Mouse (Mus musculus) midbrain, embryonic 14.5 days (tissue): ENCODE measurements around the gene Ehhadh. TPM values are rescaled to one million over a fixed set of nuclear protein-coding genes. Genes with fewer than 3 reads are reported as not detected.

Experiments used
- ATAC-seq: fragments of 200-750 bp; cut with Nextera tagmentation; 2 replicates; pipeline ENCODE4 v1.8.0; 2017; ENCODE audit warnings: moderate number of reproducible peaks, moderate library complexity; ENCODE audit not compliant: low FRiP score, low TSS enrichment
- DNase-seq: peaks from one replicate; pipeline ENCODE4 v3.0.0-alpha.2; 2015
- H3K27ac ChIP-seq: fragments of 300-500 bp; sonication (generic); replicated peaks from 2 replicates; pipeline ENCODE4 v1.5.1; 2014; ENCODE audit warnings: mild to moderate bottlenecking, low read depth, low read length, moderate library complexity
- H3K27me3 ChIP-seq: fragments of 300-500 bp; sonication (generic); 2 replicates; pipeline ENCODE4 v1.6.1; 2014; ENCODE audit warnings: low read length, control low read depth, mixed read lengths; ENCODE audit not compliant: control insufficient read depth, insufficient read depth
- H3K36me3 ChIP-seq: fragments of 300-500 bp; sonication (generic); 2 replicates; pipeline ENCODE4 v1.6.1; 2014; ENCODE audit warnings: low read length, control low read depth; ENCODE audit not compliant: control insufficient read depth, insufficient read depth
- H3K4me1 ChIP-seq: fragments of 300-500 bp; sonication (generic); 2 replicates; pipeline ENCODE4 v1.6.1; 2014; ENCODE audit warnings: mild to moderate bottlenecking, antibody characterized with exemption, low read length, control low read depth; ENCODE audit not compliant: control insufficient read depth, insufficient read depth
- H3K4me2 ChIP-seq: fragments of 300-500 bp; sonication (generic); 2 replicates; pipeline ENCODE4 v1.6.1; 2014; ENCODE audit warnings: mild to moderate bottlenecking, low read length, moderate library complexity
- H3K4me3 ChIP-seq: fragments of 300-500 bp; sonication (generic); replicated peaks from 2 replicates; pipeline ENCODE4 v1.5.1; 2014; ENCODE audit warnings: low read depth, low read length
- H3K9ac ChIP-seq: fragments of 300-500 bp; sonication (generic); replicated peaks from 2 replicates; pipeline ENCODE4 v1.6.1; 2014; ENCODE audit warnings: mild to moderate bottlenecking, low read length, moderate library complexity
- H3K9me3 ChIP-seq: fragments of 300-500 bp; sonication (generic); 2 replicates; pipeline ENCODE4 v1.6.1; 2016; ENCODE audit warnings: low read length, control low read depth, mixed read lengths; ENCODE audit not compliant: control insufficient read depth
- WGBS: fragments of 180-500 bp; shearing (Covaris S2); extraction: QIAGEN DNeasy Blood & Tissue Kit; methylation state at CpG from one replicate; pipeline ENCODE4 v1.1.7; 2014; 5-methylcytosine and 5-hydroxymethylcytosine counted together
- polyA plus RNA-seq: library from polyadenylated mRNA; unstranded; fragments of >200 nt; fragmentation: Nextera tagmentation; extraction: Ambion mirVana; gene quantifications from 2 replicates; pipeline ENCODE4 v1.2.1, GENCODE M21; 2014

Gene Ehhadh
- polyA plus RNA-seq, 1 experiment from 2014 or later = 1.6 TPM

DNA sequence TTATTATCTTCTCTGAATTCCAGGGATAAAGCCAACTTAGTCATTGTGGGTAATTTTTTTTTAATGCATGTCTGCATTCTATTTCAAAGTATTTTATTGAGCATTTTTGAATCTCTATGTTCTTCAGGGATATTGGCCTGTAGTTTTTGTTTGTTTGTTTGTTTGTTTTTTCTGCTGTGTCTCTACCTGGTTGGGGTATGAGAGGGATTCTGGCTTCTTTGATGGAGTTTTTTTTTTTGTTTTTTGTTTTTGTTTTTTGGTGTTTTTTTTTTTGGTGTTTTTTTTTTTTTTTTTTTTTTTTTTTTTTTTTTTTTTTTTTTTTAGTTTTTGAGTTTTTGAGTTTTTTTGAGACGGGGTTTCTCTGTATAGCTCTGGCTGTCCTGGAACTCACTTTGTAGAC is 52.0 kb downstream of the Ehhadh start:
- Histone ChIP-seq H3K27me3 (no peaks in the 10 kb centered on the region), H3K4me2 (no peak overlapping the region), H3K4me1 (no peaks in the 10 kb centered on the region), H3K9ac (no peak overlapping the region), H3K9me3 (no peaks in the 10 kb centered on the region), H3K36me3 (no peaks in the 10 kb centered on the region), H3K27ac (no peak overlapping the region), H3K4me3 (no peak overlapping the region)
- WGBS = 100% methylated on average over 1 of the region's 1 CpGs
- ATAC-seq (no peak), DNase-seq (no peak)

DNA sequence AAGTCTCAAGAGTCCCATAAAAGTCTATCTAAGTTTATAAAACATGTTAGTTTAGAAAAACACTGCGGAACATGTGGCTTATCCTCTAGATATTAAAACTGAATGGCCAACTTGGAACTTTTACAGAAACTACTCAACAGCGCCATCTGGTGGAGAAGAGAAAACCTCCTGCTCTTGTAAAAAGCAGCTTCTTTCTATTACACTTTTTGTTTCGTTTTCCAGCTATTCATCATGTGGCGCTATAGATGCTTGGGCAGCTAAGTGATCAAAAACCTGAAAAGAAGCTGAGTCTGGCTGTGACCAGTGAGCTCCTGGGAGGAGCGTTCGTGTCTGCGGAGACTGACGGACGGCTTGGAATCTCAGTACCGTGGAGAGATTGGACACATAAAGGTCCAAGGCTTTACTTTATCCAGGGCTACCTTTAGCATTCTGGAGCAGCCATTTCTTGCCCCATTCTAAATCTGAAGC is 59.7 kb downstream of the Ehhadh start:
- ATAC-seq = no peak; the same call in 1 of the 2 replicates
- H3K4me3 ChIP-seq = 0 out of 2 replicates have a peak overlapping the region, but pooled peaks have one; percentile 9
- H3K9me3 ChIP-seq = no peaks in the 10 kb centered on the region
- H3K4me1 ChIP-seq = no peaks in the 10 kb centered on the region
- no peak overlapping the region for H3K27ac ChIP-seq
- no peak overlapping the region for H3K9ac ChIP-seq
- no peaks in the 10 kb centered on the region for H3K27me3 ChIP-seq
- peak; percentile 94 for DNase-seq
- 21% methylated on average over 10 of the region's 10 CpGs for WGBS
- peak overlapping the region; percentile 44 for H3K4me2 ChIP-seq
- no peaks in the 10 kb centered on the region for H3K36me3 ChIP-seq

DNA sequence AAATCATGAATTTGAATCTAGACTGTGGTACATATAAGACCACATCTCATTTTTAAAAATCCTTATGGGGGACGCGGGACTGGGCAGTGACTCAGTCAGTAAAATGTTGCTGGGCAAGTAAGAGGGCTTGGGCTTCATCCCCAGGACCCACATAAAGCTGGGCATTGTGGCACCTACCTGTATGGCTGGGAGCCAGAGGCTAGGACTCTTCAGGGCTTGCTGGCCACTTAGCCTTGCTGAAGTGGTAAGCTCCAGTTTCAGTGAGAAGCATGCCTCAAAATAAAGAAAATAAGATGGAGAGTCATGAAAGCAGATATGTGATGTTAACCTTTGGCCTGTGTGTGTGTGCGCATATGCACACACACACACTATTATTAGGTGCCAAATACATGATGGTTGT is 60.2 kb downstream of the Ehhadh start:
- no peak overlapping the region for H3K27ac ChIP-seq
- H3K27me3 ChIP-seq = no peaks in the 10 kb centered on the region
- H3K9ac ChIP-seq = no peak overlapping the region
- H3K9me3 ChIP-seq = no peaks in the 10 kb centered on the region
- H3K36me3 ChIP-seq = no peaks in the 10 kb centered on the region
- no peak overlapping the region for H3K4me2 ChIP-seq
- 91% methylated on average over 3 of the region's 3 CpGs for WGBS
- DNase-seq (no peak), ATAC-seq (no peak)
- no peak overlapping the region for H3K4me3 ChIP-seq
- H3K4me1 ChIP-seq = no peaks in the 10 kb centered on the region

DNA sequence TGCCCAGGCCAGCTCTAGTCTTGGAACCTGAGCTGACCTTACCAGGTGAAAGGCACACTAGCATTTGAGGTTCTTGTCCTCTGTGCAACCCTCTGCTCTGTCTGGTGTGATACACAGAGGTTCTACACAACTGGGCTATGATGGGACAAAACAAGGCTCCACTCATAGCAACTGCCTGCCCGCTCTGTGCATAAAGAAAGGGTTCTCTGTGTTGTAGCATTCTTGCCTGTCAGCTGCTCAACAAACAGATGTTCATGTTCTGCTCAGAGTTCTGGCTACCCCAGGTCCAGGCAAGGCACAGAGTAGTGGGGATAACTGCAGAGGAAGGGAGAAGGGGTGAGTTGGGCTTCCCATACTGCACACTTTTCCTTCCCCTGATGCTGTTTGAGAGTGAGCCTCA is 63.3 kb downstream of the Ehhadh start:
- Histone ChIP-seq H3K27me3 (no peaks in the 10 kb centered on the region), H3K27ac (no peak overlapping the region), H3K4me2 (no peak overlapping the region), H3K36me3 (no peaks in the 10 kb centered on the region), H3K4me1 (no peaks in the 10 kb centered on the region), H3K9ac (no peak overlapping the region), H3K4me3 (no peak overlapping the region), H3K9me3 (no peaks in the 10 kb centered on the region)
- DNase-seq (no peak), ATAC-seq (no peak)
- WGBS = 100% methylated on average over 1 of the region's 1 CpGs

DNA sequence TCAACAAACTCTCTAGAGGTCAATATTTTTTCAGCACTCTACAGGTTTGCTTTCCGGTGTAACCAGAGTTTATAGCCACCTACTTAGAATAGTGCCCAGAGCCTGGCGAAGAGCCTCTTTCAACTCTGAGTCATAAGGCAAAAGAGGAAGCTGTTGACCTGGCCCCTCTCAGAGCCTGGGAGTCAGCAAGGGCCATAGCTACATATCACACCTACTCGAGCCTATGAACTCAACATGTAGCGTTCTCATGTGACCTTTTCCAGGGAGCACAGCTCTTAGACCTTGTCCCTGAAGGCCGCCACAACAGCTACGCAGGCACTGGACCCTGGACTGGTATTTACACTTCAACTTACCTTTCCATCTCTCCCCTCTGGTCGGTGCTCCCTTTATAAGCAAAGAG is 67.8 kb downstream of the Ehhadh start:
- H3K4me1 ChIP-seq = no peaks in the 10 kb centered on the region
- 94% methylated on average over 7 of the region's 7 CpGs for WGBS
- H3K27ac ChIP-seq = no peak overlapping the region
- DNase-seq (no peak), ATAC-seq (no peak)
- H3K9me3 ChIP-seq = no peaks in the 10 kb centered on the region
- no peak overlapping the region for H3K4me3 ChIP-seq
- no peak overlapping the region for H3K4me2 ChIP-seq
- H3K36me3 ChIP-seq = no peaks in the 10 kb centered on the region
- H3K9ac ChIP-seq = no peak overlapping the region
- H3K27me3 ChIP-seq = no peaks in the 10 kb centered on the region

DNA sequence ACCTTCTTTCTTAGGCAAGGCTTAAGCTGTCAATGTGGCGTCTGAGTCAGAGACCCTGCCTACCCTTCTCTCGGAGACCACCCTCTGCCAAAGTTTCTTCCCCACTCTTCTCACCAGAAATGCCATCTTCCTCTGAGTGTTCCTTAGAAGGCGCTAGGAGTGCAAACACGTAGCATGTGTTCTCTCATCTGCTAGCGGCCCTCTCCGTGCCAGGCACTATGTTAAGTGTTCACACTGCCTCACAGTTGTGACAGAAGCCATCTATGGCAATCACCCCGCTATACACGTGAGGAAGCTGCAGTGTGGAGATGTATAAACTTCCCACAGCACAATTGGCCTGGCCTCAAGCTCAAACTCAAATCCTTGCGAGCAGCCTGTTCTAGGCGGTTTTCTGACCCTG is 73.1 kb downstream of the Ehhadh start:
- 90% methylated on average over 10 of the region's 10 CpGs for WGBS
- Histone ChIP-seq H3K4me2 (no peak overlapping the region), H3K9me3 (no peaks in the 10 kb centered on the region), H3K36me3 (no peaks in the 10 kb centered on the region), H3K27ac (no peak overlapping the region), H3K4me1 (0 out of 2 replicates have a peak, but pooled peaks cover 4% of the 10 kb centered on the region), H3K9ac (no peak overlapping the region), H3K4me3 (no peak overlapping the region), H3K27me3 (no peaks in the 10 kb centered on the region)
- no peak for ATAC-seq
- no peak for DNase-seq

Other genes starting within 250 kb of the Ehhadh start
- 49.8 and 73.9 TPM in 2 replicates for gene 2510009E07Rik, start 93.1 kb downstream of the Ehhadh start, polyA plus RNA-seq
- gene Map3k13, start 6.5 kb upstream of the Ehhadh start, polyA plus RNA-seq = 6.6 and 9.3 TPM in 2 replicates
- gene Tmem41a, start 159.7 kb upstream of the Ehhadh start, polyA plus RNA-seq = 40.7 and 41.3 TPM in 2 replicates
- 0.25 and 0.77 TPM in 2 replicates for gene Liph, start 207.9 kb upstream of the Ehhadh start, polyA plus RNA-seq
- gene Senp2, start 221.7 kb upstream of the Ehhadh start, polyA plus RNA-seq = 41.1 and 58.4 TPM in 2 replicates